ENCODE assay signal across 8 mouse cellular contexts in genomic region chr12:51377003-51377887, GRCm38 (mm10). TPM values are rescaled to one million over a fixed set of nuclear protein-coding genes. Genes with fewer than 3 reads are reported as not detected.
A peak's percentile ranks its signal among the peaks of the same experiment; 100 is the strongest.
DNase-seq lines count a peak whose midpoint lies in the region; ATAC-seq lines count a peak whose summit lies in the region.

Gene Scfd1 (plus strand): TSS chr12:51377510.

- WGBS in heart, embryonic 13.5 days: under 1% methylated on average over 34 of the region's 34 CpGs
- under 1% methylated on average over 34 of the region's 34 CpGs for WGBS in liver, embryonic 12.5 days (ENCODE audit: insufficient replicate concordance)
- 1% methylated on average over 34 of the region's 34 CpGs for WGBS in stomach, embryonic 15.5 days

- H3K27me3 ChIP-seq in heart, embryonic 13.5 days (replicated peaks): no peaks in the 10 kb centered on the region
- H3K27me3 ChIP-seq in liver, embryonic 12.5 days (replicated peaks): no peaks in the 10 kb centered on the region
- H3K27me3 ChIP-seq in stomach, embryonic 15.5 days (replicated peaks): no peaks in the 10 kb centered on the region

- H3K27ac ChIP-seq in brown adipose tissue, adult 24 weeks (replicated peaks; ENCODE audit: low read depth, low read length): peak within 1 kb of the TSS; percentile 93
- H3K27ac ChIP-seq in heart, embryonic 13.5 days (replicated peaks): peak within 1 kb of the TSS; percentile 85
- peak within 1 kb of the TSS; percentile 87 for H3K27ac ChIP-seq in liver, embryonic 12.5 days
- peak within 1 kb of the TSS; percentile 76 for H3K27ac ChIP-seq in stomach, embryonic 15.5 days

- H3K36me3 ChIP-seq in heart, embryonic 13.5 days: peaks cover 46% of the 10 kb centered on the region
- peaks cover 43% of the 10 kb centered on the region for H3K36me3 ChIP-seq in liver, embryonic 12.5 days
- H3K36me3 ChIP-seq in stomach, embryonic 15.5 days: peaks cover 10% of the 10 kb centered on the region; the same call in 1 of the 2 replicates

- no peaks in the 10 kb centered on the region for H3K9me3 ChIP-seq in heart, embryonic 13.5 days
- H3K9me3 ChIP-seq in liver, embryonic 12.5 days (replicated peaks): no peaks in the 10 kb centered on the region
- H3K9me3 ChIP-seq in stomach, embryonic 15.5 days: no peaks in the 10 kb centered on the region

- H3K4me3 ChIP-seq in brown adipose tissue, adult 24 weeks (ENCODE audit: insufficient read depth, low read depth, low read length): peak within 1 kb of the TSS; percentile 96
- H3K4me3 ChIP-seq in heart, embryonic 13.5 days: peak within 1 kb of the TSS; percentile 84
- peak within 1 kb of the TSS; percentile 87 for H3K4me3 ChIP-seq in liver, embryonic 12.5 days
- H3K4me3 ChIP-seq in stomach, embryonic 15.5 days (replicated peaks): peak within 1 kb of the TSS; percentile 61

- H3K4me1 ChIP-seq in brown adipose tissue, adult 24 weeks (ENCODE audit: control insufficient read depth, insufficient read depth, insufficient read length, low read length): no peaks in the 10 kb centered on the region
- H3K4me1 ChIP-seq in heart, embryonic 13.5 days: no peaks in the 10 kb centered on the region
- peaks cover 15% of the 10 kb centered on the region; the same call in 1 of the 2 replicates for H3K4me1 ChIP-seq in liver, embryonic 12.5 days
- no peaks in the 10 kb centered on the region for H3K4me1 ChIP-seq in stomach, embryonic 15.5 days

- DNase-seq in CD4-positive, CD25-positive, alpha-beta regulatory T cell, adult 2 months (ENCODE audit: low read depth, low spot score): peak; percentile 96
- DNase-seq in fat pad, adult 2 months (ENCODE audit: extremely low read depth, low read depth, low spot score): peak; percentile 49
- DNase-seq in kidney, postnatal 10 days: peak; percentile 96
- DNase-seq in natural killer cell, adult 2 months (ENCODE audit: low spot score in 2 of 2): peak; percentile 86 to 90

- ATAC-seq in heart, embryonic 13.5 days (ENCODE audit: extremely low read depth, insufficient number of reproducible peaks, low FRiP score, low TSS enrichment): peak; percentile 98
- peak; percentile 100 for ATAC-seq in liver, embryonic 12.5 days
- peak; percentile 100 for ATAC-seq in stomach, embryonic 15.5 days (ENCODE audit: insufficient read depth, low FRiP score, low read depth)

- peak within 1 kb of the TSS; percentile 78 for H3K4me2 ChIP-seq in heart, embryonic 13.5 days
- peak within 1 kb of the TSS; percentile 80 for H3K4me2 ChIP-seq in liver, embryonic 12.5 days
- peak within 1 kb of the TSS; percentile 57 for H3K4me2 ChIP-seq in stomach, embryonic 15.5 days

- peak within 1 kb of the TSS; percentile 93 for H3K9ac ChIP-seq in heart, embryonic 13.5 days
- H3K9ac ChIP-seq in liver, embryonic 12.5 days: peak within 1 kb of the TSS; percentile 87
- peak within 1 kb of the TSS; percentile 63; the same call in 1 of the 2 replicates for H3K9ac ChIP-seq in stomach, embryonic 15.5 days

RNA-seq across cellular contexts. Expression of gene Scfd1, which starts in this region (rescaled TPM):
- 52.7 and 68.7 TPM in 2 replicates for polyA plus RNA-seq in brown adipose tissue, adult 24 weeks (2012; ENCODE audit: insufficient read depth, insufficient read length, missing spikeins)
- polyA plus RNA-seq in heart, embryonic 13.5 days (2015; fragmentation: Nextera tagmentation; extraction: Ambion mirVana): 59.8 and 62.3 TPM in 2 replicates
- polyA plus RNA-seq in liver, embryonic 12.5 days (2016; fragmentation: Nextera tagmentation; extraction: Ambion mirVana): 46.4 and 49.1 TPM in 2 replicates
- polyA plus RNA-seq in stomach, embryonic 15.5 days (2015; fragmentation: Nextera tagmentation; extraction: Ambion mirVana): 81.4 and 91.8 TPM in 2 replicates

Comparison
In these comparisons a context has a peak if more than half of its experiments do, and no peak if none do; other contexts are left out.
1. Peak in every context shown above with its lines: DNase-seq, ATAC-seq, H3K4me3 ChIP-seq and H3K27ac ChIP-seq.